Mouse (Mus musculus): ENCODE results near the gene Cebpe. TPM values are rescaled to one million over a fixed set of nuclear protein-coding genes. Genes with fewer than 3 reads are reported as not detected.

The Cebpe gene
- total RNA-seq, 2 experiments from 2014 or later = not detected

DNA sequence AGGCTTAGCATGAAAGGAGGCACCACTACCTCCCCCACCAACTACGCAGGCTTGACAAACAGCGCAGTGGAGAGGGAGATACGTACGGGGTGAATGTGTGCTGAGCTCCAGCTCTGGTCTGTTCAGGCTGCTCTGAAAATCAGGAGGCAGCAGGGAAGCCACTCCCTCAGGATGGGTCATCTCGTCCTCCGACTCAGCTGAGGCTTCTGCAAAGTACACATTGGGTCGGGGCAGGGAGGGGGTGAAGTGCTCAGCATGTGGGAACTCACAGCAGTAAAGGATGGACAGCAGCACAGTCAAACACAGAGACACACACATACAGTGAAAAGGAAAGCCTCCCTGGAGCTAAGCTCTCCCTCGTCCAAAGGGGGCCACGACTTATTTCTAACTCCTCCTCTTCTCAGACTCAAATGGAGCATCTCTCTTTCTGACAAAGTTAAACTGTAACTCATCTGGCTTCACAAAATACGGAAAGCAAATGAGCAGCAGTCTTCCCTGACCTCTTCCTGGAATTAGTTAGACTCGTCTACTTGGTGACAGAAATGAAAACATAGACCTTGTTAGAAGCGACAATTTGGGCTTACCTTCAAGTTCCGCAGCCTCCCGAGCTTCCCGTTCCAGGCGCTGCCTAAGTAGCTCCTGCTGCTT is 33.2 kb downstream of the Cebpe start:
- DNase-seq (ENCODE audit: low spot score in 2 of 2) = no peak

DNA sequence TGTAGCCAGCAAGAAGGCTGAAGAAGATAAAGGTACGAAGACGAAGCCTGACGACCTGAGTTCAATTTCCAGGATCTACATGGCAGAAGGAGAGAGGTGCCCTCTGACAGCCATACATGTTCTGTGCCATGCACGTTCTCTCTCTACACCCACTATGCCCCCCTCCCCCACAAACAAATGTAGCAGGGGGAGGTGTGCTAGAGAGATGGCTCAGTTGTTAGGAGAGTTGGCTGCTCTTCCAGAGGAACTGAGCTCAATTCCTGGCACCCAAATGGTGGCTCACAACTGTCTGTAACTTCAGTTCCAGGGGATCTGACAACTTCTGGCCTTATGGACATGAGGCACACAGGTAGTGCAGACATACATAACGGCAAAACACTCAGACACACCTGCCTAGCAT is 35.7 kb downstream of the Cebpe start:
- peak in 1 of 2 experiments; percentile 46 for DNase-seq (ENCODE audit: low spot score in 2 of 2)

DNA sequence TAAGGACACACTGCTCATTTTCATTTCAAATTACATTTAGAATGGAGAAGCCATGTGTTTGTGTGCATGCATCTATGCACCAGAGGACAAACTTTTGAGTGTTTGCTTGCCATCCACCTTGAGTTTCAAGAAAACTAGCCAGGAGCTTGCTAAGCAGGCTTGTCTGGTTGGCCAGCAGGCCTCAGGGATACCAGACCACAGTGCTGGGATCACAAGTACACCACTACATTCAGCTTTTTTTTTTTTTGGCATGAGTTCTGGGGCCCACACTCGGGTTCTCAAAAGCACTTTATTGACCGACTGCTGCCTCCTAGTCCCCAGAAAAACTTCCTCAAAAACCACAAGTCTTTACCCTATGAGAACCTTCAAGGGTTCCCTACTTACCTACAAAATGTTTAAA is 37.7 kb downstream of the Cebpe start:
- no peak for DNase-seq (ENCODE audit: low spot score in 2 of 2)

GRCm38 (mm10) chr14:54669381-54669780 is 42.6 kb downstream of the Cebpe start:
- DNase-seq (ENCODE audit: low spot score in 2 of 2) = no peak

- no peak for DNase-seq (ENCODE audit: low spot score in 2 of 2)
Observed at GRCm38 (mm10) chr14:54664477-54665222, 47.3 kb downstream of the Cebpe start.

Other genes starting within 250 kb of the Cebpe start
- gene Lrp10, start 248.0 kb downstream of the Cebpe start, total RNA-seq (2021) = 10 to 100 TPM; 40.3 to 45.1 TPM
- 10 to 100 TPM; 31.3 to 33.2 TPM for gene Rem2, start 236.1 kb downstream of the Cebpe start, total RNA-seq (2021)
- 10 to 100 TPM; 74.9 to 75.2 TPM for gene Prmt5, start 194.6 kb downstream of the Cebpe start, total RNA-seq (2021)
- 1 to 10 TPM; 4.1 to 4.2 TPM for gene Haus4, start 157.6 kb downstream of the Cebpe start, total RNA-seq (2021)
- 1 to 10 TPM; 2.6 to 3.2 TPM for gene Ajuba, start 134.6 kb downstream of the Cebpe start, total RNA-seq (2021)
- gene 4931414P19Rik, start 106.2 kb downstream of the Cebpe start, total RNA-seq (2021) = 1 to 10 TPM; 4.3 to 5.6 TPM
- 100 to 1,000 TPM; 211 to 215 TPM for gene Psmb5, start 94.2 kb downstream of the Cebpe start, total RNA-seq (2021)
- under 1 TPM; 0.35 to 0.38 TPM for gene Psmb11, start 90.7 kb downstream of the Cebpe start, total RNA-seq (2021)
- not detected for gene Gm17606, start 71.2 kb downstream of the Cebpe start, total RNA-seq (2021)
- gene Cdh24, start 70.8 kb downstream of the Cebpe start, total RNA-seq (2021) = 10 to 100 TPM; 20.5 to 21.0 TPM
- gene 1700123O20Rik, start 26.0 kb downstream of the Cebpe start, total RNA-seq (2021) = 10 to 100 TPM; 25.8 to 27.8 TPM
- gene Acin1, start 25.2 kb downstream of the Cebpe start, total RNA-seq (2021) = 100 to 1,000 TPM; 210 to 221 TPM
- under 1 TPM in 1 of 2 experiments, not detected in 1; 0.21 TPM for gene Gm29776, start 13.3 kb downstream of the Cebpe start, total RNA-seq (2021)
- gene Slc7a8, start 69.8 kb upstream of the Cebpe start, total RNA-seq (2021) = 10 to 100 TPM; 66.1 to 66.2 TPM
- not detected for gene Rnf212b, start 102.0 kb upstream of the Cebpe start, total RNA-seq (2021)
- gene Homez, start 158.8 kb upstream of the Cebpe start, total RNA-seq (2021) = 10 to 100 TPM; 20.8 to 21.7 TPM
- 10 to 100 TPM; 24.3 to 27.5 TPM for gene Ppp1r3e, start 165.4 kb upstream of the Cebpe start, total RNA-seq (2021)
- gene Bcl2l2, start 171.2 kb upstream of the Cebpe start, total RNA-seq (2021) = 10 to 100 TPM; 95.3 to 96.8 TPM
- gene Gm20521, start 171.3 kb upstream of the Cebpe start, total RNA-seq (2021) = under 1 TPM; 0.30 to 0.88 TPM
- gene Pabpn1, start 180.3 kb upstream of the Cebpe start, total RNA-seq (2021) = 100 to 1,000 TPM; 256 to 278 TPM
- 100 to 1,000 TPM; 676 to 680 TPM for gene Slc22a17, start 201.0 kb upstream of the Cebpe start, total RNA-seq (2021)
- 10 to 100 TPM; 14.7 to 17.0 TPM for gene Efs, start 214.0 kb upstream of the Cebpe start, total RNA-seq (2021)
- not detected for gene Il25, start 220.5 kb upstream of the Cebpe start, total RNA-seq (2021)
- gene Cmtm5, start 224.1 kb upstream of the Cebpe start, total RNA-seq (2021) = 10 to 100 TPM; 57.9 to 58.0 TPM

Measured in layer of hippocampus, postnatal 14 days (tissue).